In the genomic region with DNA sequence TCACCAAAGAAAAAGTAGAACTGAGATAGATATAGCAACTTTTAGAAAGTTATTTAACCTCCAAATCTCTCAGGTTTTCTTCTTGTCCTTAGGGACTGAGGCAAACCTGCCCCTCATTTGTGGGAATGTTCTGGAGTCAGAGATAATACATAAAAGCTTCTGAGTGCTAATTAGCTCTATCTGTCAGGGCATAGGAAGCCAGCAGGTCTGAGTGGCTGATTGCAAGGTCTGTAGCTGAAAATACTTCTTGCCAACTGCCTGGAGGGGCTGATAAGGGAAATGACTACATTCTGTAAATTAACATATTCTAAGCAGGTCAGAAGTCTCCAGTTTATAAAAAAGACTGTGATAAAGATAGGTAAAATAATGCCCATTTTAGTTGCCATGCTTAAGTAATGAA, we compare ENCODE assay signal across 24 mouse cellular contexts.
DNase-seq lines count a peak whose midpoint lies in the region; ATAC-seq and TF ChIP-seq lines count a peak whose summit lies in the region.
"Had no signal": no experiment of that assay in that cellular context is flagged by ENCODE, and none has a peak within 500 bp of the region (broad histone marks: within the 10 kb centered on the region; RNA-seq: fewer than 3 reads in every experiment).

No protein-coding gene starts in this region.

- H3K36me3 ChIP-seq in hindbrain, embryonic 16.5 days (ENCODE audit: control insufficient read depth, insufficient read depth, low read length): no peaks in the 10 kb centered on the region
- no peaks in the 10 kb centered on the region for H3K36me3 ChIP-seq in hindbrain, embryonic 11.5 days (ENCODE audit: control insufficient read depth, insufficient read depth, low read length)
- H3K36me3 ChIP-seq in midbrain, postnatal 0 days (ENCODE audit: insufficient read depth, low read length): no peaks in the 10 kb centered on the region
- H3K36me3 ChIP-seq: forebrain, embryonic 10.5 days; heart, embryonic 10.5 days; heart, embryonic 13.5 days; hindbrain, embryonic 15.5 days had no signal

- TF ChIP-seq POLR2A in brain, embryonic 14.5 days (IDR thresholded peaks at IDR 0.05; ENCODE audit: borderline replicate concordance, extremely low read depth, insufficient read depth, insufficient read length, poor library complexity, severe bottlenecking): no peak

- no peaks in the 10 kb centered on the region for H3K4me1 ChIP-seq in hindbrain, embryonic 16.5 days (ENCODE audit: control insufficient read depth, insufficient read depth, low read depth, low read length)
- H3K4me1 ChIP-seq in hindbrain, embryonic 11.5 days (replicated peaks; ENCODE audit: control insufficient read depth, insufficient read depth, low read length): no peaks in the 10 kb centered on the region
- no peaks in the 10 kb centered on the region for H3K4me1 ChIP-seq in midbrain, postnatal 0 days (ENCODE audit: insufficient read depth, low read length)
- H3K4me1 ChIP-seq: forebrain, embryonic 13.5 days; heart, embryonic 10.5 days; heart, embryonic 13.5 days; hindbrain, embryonic 15.5 days had no signal

- ATAC-seq in hindbrain, embryonic 16.5 days: peak; percentile 54; the same call in 1 of the 2 replicates
- ATAC-seq in hindbrain, embryonic 11.5 days (ENCODE audit: low FRiP score): no peak
- peak; percentile 34; the same call in 1 of the 2 replicates for ATAC-seq in midbrain, postnatal 0 days (ENCODE audit: low FRiP score)
- ATAC-seq: CD4-positive, CD25-positive, alpha-beta regulatory T cell, adult 4 months; forebrain, embryonic 13.5 days; forebrain, embryonic 16.5 days; inflammation-experienced regulatory T-cells, adult 6 months had no signal

- no peak overlapping the region for H3K9ac ChIP-seq in hindbrain, embryonic 16.5 days (ENCODE audit: low read depth, low read length)
- no peak overlapping the region for H3K9ac ChIP-seq in hindbrain, embryonic 11.5 days (ENCODE audit: low read depth, low read length)
- no peak overlapping the region for H3K9ac ChIP-seq in midbrain, postnatal 0 days (replicated peaks; ENCODE audit: low read length, poor library complexity, severe bottlenecking)
- H3K9ac ChIP-seq: forebrain, embryonic 13.5 days; heart, embryonic 13.5 days; hindbrain, embryonic 15.5 days had no signal

- no peak for TF ChIP-seq CTCF in brain, embryonic 14.5 days (IDR thresholded peaks at IDR 0.05; ENCODE audit: borderline replicate concordance, extremely low read depth, insufficient read depth, insufficient read length)
- TF ChIP-seq CTCF in midbrain, postnatal 0 days (IDR thresholded peaks at IDR 0.05): no peak

- no peaks in the 10 kb centered on the region for H3K27me3 ChIP-seq in hindbrain, embryonic 16.5 days (replicated peaks; ENCODE audit: control insufficient read depth, insufficient read depth, low read length)
- no peaks in the 10 kb centered on the region for H3K27me3 ChIP-seq in hindbrain, embryonic 11.5 days (ENCODE audit: control insufficient read depth, insufficient read depth, low read length)
- H3K27me3 ChIP-seq in midbrain, postnatal 0 days (ENCODE audit: insufficient read depth, low read length): no peaks in the 10 kb centered on the region
- H3K27me3 ChIP-seq: forebrain, embryonic 13.5 days; heart, embryonic 13.5 days; hindbrain, embryonic 15.5 days had no signal

- no peak overlapping the region for H3K27ac ChIP-seq in hindbrain, embryonic 16.5 days (ENCODE audit: low read depth, low read length)
- no peak overlapping the region for H3K27ac ChIP-seq in hindbrain, embryonic 11.5 days (ENCODE audit: low read depth, low read length)
- no peak overlapping the region for H3K27ac ChIP-seq in midbrain, postnatal 0 days (ENCODE audit: low read depth, low read length)
- H3K27ac ChIP-seq: forebrain, embryonic 10.5 days; forebrain, embryonic 13.5 days; heart, adult 2 months; heart, embryonic 10.5 days; heart, embryonic 13.5 days; hindbrain, embryonic 15.5 days had no signal

- no peak overlapping the region for H3K4me2 ChIP-seq in hindbrain, embryonic 16.5 days (ENCODE audit: low read length)
- H3K4me2 ChIP-seq in hindbrain, embryonic 11.5 days (replicated peaks; ENCODE audit: low read depth, low read length): no peak overlapping the region
- no peak overlapping the region for H3K4me2 ChIP-seq in midbrain, postnatal 0 days (ENCODE audit: low read depth, low read length, poor library complexity, severe bottlenecking)
- H3K4me2 ChIP-seq: forebrain, embryonic 13.5 days; heart, embryonic 13.5 days; hindbrain, embryonic 15.5 days had no signal

- H3K4me3 ChIP-seq in hindbrain, embryonic 16.5 days (ENCODE audit: low read length): no peak overlapping the region
- H3K4me3 ChIP-seq in hindbrain, embryonic 11.5 days (ENCODE audit: low read depth, low read length): no peak overlapping the region
- no peak overlapping the region for H3K4me3 ChIP-seq in midbrain, postnatal 0 days (ENCODE audit: low read depth, low read length)
- H3K4me3 ChIP-seq: forebrain, embryonic 10.5 days; forebrain, embryonic 13.5 days; heart, adult 2 months; heart, embryonic 10.5 days; heart, embryonic 13.5 days; hindbrain, embryonic 15.5 days had no signal

- no peak for DNase-seq in hindbrain, embryonic 11.5 days (ENCODE audit: low spot score)
- peak; percentile 36 for DNase-seq in brain, adult 2 months (ENCODE audit: low read depth, low spot score)
- DNase-seq in brain, embryonic 14.5 days (ENCODE audit: low read depth): peak; percentile 58
- DNase-seq in midbrain, postnatal 0 days (ENCODE audit: low spot score): no peak
- DNase-seq in kidney, postnatal 36 days: no peak
- DNase-seq: adrenal gland, adult 2 months; adrenal gland, postnatal 14 days; cerebellum, adult 18-20 months; cerebellum, adult 9-10 months; cerebellum, postnatal 14 days; gastrocnemius, postnatal 10 days; gastrocnemius, postnatal 36 days; heart, adult 2 months; heart, postnatal 14 days; heart, postnatal 4 days had no signal

- no peaks in the 10 kb centered on the region for H3K9me3 ChIP-seq in hindbrain, embryonic 16.5 days (ENCODE audit: control insufficient read depth, low read length)
- no peaks in the 10 kb centered on the region for H3K9me3 ChIP-seq in hindbrain, embryonic 11.5 days (ENCODE audit: control insufficient read depth, low read length)
- H3K9me3 ChIP-seq in midbrain, postnatal 0 days (ENCODE audit: low read length): no peaks in the 10 kb centered on the region
- H3K9me3 ChIP-seq: forebrain, embryonic 10.5 days; forebrain, embryonic 13.5 days; heart, embryonic 10.5 days; heart, embryonic 13.5 days; hindbrain, embryonic 15.5 days had no signal

Comparison
In these comparisons a context has a peak if more than half of its experiments do, and no peak if none do; other contexts are left out.
1. DNase-seq: peak in brain, adult 2 months (single experiment) and brain, embryonic 14.5 days (single experiment); none in hindbrain, embryonic 11.5 days (single experiment), midbrain, postnatal 0 days (single experiment) and kidney, postnatal 36 days (0 of 2).